Mouse (Mus musculus) lung, postnatal 25 days (tissue): ENCODE results near the gene Senp5.
"Not testable (repeated sequence)": the region's sequence is repeated elsewhere in the genome, so short reads cannot be mapped to it uniquely, and the experiment has no call there.

Experiments
- DNase-seq: peaks from one replicate; pipeline ENCODE4 v3.0.0; 2022; ENCODE audit warnings: low spot score

Gene Senp5

DNA sequence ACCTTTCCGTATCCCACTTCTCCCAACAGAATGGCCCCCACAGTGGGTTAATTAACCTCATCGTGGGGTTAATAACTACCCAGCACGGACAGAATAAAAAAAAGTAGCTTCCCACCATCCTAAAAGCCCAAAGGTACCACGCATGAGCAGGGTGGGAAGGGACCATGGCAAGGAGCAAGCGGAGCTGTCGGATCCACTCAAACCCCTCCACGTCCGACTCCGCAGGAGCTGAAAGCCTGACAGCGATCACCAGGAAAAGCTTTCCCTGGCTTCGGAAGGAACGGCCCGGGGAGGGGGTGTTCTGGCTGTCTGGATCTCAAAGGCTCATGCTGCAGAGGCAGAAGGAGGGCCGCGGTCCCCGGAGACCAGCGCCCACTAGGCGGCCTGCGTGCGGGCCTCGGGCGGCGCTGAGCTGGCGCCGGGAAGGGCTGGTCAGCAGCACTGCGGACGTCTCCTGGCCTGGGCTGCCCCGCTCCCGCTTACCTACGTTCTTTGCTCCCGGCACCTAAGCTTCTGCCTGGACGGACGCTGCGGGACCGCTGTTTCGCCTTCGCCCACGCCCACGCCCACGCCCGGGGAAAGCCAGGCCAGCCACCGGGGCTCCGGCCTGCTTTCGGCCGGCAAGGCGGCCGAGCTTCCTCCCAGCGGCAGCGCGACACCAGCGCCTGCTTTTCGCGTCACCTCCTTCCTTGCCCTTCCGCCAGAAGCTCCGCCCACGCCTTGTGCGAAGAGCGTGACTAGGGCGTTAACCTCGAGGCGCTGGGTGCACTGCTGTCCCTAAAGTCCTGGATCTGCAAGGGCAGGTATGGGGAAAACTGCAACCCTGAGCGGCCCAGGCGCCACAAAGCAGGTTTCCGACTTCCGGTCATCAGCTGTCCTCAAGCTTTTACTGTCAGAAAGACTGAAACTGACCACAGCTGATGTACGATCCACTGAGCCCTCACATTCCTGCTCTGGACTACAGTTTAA lies at the start of gene Senp5:
Gene Senp5 (minus strand): TSS at position 779 of the 969 bp plus-strand sequence.
- DNase-seq: peak; percentile 94

DNA sequence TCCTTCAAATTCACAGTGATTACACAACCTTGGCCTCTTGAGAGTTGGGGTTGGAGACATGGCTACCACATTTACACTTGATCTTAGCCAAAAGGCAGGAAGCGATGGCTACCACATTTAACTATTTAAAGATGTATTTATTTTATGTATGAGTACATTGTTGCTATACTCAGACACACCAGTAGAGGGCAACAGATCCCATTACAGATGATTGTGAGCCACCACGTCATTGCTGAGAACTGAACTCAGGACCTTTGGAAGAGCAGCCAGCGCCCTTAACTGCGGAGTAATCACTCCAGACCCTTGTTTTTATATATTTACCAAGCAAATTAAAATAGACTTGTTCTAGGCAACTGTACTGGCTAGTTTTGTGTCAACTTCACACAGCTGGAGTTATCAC lies 39.3 kb upstream of the Senp5 start:
- DNase-seq: no peak

DNA sequence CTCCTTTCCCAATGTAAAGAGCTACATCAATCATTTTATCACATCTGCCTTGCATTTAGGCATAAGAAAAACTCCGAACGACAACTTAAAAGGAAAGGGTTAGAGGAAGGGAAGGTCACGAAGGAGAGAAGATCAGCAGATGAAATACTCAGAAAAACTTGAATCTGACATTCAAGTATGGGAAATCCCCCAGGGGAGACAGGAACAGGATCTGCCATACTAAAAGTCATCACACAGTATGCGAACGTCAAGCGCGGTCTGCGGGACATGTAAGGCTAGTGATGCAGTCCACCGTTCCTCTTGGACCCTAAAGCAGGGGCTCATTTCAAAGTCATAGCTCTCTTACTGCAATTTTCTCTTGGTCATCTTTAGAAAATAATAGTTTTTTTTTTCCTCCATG lies 16.6 kb upstream of the Senp5 start:
- DNase-seq: no peak

DNA sequence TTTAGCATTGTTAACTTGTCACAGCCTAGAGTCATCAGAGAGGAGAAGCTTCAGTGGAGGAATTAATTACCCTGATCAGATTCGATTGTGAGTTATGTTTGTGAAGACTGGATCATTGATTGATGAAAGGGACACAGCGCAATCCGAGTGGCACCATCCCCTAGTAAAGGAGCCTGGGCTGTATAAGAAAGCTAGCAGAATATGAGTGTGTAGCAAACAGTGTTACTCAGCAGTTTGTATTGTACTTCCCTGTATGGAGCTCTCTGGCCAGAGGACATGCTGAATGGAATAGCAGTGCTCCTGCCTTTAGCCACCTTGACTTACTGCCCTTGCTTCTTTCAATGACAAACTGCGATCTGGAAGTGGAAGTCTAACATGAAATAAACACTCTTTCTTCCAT lies 7.2 kb upstream of the Senp5 start:
- DNase-seq: no peak

DNA sequence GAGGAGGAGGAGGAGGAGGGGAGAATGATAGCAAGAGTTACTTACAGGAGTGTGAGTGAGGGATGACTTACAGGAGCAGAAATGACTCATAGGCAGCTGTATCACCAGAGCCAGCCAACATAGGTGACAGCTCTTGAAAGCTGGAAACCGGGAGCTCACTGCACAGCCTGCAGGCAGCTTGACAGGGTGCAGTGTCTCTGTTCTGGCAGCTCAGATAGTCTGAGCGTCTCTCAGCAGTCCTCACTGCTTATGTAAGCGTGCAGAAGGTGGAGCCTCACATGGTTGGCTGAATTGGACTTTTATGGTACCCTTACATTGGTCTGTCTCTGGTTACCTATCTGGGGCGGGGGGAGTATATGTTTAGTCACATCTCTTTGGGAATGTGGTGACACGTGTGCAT lies 6.8 kb upstream of the Senp5 start:
- no peak for DNase-seq

DNA sequence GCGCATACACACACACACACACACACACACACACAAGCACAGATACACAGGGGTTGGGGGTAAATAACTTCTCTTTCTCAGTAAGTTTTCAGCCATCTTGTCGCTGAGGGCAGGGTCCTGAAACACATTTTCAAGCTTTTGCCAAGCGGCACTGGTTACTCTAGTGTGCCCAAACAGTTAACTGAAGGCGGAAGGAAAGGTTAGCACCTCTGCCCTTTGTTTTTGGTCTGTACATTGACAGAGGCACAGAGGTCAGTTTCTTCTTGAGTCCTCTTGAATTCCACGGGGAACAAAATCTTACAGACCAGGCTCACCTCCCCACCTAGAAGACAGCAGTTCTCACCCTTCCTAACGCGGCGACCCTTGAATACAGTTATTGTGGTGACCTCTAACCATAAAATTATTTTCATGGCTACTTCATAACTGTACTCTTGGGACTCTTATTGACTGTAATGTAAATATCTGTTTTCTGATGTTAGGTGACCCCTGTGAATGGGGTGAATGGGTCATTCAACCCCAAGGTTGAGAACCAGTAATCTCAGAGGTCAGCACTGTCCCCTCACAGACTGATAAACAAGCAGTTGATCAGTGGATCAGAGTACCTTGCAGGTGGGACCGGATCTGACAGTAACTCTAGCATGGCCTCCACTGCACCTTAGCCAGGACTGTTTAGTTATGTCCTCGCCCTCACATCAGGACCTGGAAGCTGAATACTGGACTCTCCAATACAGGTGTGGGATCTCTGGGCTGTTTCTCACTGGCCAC lies 5.6 kb upstream of the Senp5 start:
- no peak for DNase-seq

DNA sequence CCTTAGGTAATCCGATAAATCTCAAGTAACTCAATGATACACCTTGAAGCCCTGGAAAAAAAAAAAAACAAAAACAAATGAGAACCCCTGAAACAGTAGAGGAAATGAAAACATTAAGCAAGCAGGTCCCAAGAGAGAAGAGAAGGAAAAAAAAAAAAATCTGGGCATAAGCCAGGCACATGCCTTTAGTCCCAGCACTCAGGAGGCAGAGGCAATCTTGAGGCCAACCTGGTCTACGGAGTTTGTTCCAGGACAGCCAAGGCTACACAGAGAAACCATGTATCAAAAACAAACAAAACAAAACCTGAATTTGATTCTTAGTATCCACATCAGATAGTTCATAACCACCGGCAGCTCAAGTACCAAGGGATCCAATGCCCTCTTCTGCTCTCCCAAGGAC lies 1.6 kb upstream of the Senp5 start:
- DNase-seq: no peak

DNA sequence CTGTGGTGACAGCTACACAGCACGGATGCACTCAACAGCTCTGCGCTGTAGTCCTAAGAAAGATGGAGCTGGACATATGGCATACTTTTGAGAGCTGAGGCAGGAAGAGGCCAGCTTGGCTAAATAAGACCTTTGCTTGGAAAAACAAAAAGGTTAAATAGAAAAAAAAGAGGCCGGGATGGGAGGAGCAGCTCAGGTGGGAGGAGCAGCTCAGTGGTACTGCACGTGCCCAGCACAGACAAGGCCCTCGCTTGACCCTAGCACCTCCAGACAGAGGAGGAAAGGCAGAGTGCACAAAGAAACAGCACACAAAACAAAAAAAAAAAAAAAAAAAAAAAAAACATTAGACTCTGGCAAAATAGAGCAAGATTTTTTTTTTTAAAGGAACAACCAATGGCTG lies 6.7 kb downstream of the Senp5 start:
- no peak for DNase-seq

DNA sequence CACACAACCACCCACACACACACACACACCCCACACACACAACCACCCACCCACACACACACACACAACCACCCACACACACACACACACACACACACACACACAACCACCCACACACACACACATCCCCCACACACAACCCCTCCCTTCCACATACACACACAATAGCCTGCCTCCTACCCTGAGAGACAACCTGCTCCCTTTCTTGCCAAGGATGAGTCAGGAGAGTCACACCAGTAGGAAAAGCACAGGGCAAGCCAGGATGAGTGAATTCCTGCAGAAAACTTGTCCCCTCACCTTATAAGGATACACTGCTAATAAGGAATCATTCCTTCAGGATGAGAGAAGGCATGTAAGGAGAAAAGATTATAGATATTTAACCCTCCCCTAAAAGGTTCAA lies 9.1 kb downstream of the Senp5 start:
- DNase-seq: no peak

DNA sequence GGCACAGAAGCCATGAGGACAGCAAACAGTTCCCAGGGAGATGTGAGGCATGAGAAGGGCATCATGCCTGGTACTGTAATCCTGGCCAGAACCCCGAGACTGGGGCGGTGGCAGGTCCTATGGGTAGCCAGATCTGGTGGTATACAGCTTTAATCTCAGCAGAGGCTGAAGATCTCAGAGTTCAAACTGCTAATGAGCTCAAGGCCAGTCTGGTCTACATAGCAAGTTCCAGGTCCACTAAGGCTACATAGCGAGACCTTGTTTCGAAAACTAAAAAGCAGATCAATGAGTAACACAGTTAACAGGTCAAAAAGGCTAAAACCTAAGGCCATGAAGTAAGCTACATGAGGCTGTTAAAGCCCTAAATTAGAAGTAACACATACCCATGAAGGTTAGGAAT lies 9.9 kb downstream of the Senp5 start:
- DNase-seq: no peak

DNA sequence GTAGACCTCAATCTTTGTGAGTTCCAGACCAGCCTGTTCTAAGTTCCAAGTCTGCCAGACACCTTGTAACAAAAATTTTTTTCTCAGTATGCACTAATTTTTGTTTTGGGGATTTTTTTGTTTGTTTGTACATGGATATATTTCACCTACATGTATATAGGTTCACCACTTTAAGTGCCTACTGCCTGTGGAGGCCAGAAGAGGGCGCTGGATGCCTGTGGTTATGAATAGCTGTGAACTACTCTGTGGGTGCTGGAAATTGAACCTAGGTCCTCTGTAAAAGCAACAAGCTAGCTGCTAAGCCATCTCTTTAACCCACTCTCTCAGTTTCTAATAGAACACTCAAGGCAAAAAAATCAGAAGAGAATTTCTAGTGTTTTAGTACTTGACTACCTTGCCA lies 11.0 kb downstream of the Senp5 start:
- no peak for DNase-seq

DNA sequence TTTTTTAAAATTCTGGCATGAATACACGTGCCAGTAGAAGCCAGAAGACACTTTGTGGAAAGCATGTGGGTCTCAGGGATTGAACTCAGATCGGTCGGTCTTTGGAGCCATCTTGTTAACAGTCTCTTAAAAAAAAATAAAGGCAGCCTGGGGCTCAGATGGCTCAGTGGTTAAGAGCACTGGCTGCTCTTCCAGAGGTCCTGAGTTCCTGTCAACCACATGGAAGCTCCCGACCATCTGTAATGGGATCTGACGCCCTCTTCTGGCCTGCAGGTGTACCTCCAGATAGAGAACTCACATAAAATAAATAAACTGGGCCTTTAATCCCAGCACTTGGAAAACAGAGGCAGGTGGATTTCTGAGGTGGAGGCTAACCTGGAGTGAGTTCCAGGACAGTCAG lies 22.1 kb downstream of the Senp5 start:
- DNase-seq: no peak

DNA sequence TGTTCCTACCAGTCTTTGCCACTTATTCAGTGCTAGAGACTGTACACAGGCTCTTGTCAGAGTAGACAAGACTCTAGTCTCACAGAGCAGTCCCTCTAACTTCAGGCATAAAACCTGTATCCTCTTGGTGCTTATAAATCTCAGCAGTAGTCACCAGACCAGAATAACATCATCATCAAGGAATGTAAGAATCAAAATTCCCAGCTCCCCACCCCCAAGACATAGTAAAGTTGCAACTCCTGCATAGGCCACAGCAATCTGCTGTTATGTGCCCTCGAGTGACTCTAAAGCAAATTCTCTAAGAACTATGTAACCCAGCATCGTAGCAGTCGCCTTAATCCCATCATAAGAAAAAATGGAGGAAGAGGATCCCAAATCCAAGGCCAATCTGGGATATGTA lies 23.6 kb downstream of the Senp5 start:
- no peak for DNase-seq

DNA sequence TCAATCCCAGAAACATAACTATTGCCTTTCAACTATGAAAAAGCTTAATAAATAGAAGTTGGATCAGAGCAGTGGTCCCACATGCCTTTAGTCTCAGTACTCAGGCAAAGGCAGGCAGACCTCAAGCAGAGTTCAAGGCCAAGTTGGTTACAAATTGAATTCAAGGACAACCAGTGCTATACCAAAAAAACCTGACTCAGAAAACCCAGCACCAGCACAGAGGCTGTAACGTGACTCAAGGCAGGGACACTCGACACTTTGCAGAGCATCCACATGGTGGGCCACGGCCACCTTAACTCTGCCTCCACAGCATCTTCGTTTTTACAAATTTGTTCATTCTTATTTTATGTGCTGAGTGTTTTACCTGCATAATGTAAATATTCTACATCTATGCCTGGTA lies 27.8 kb downstream of the Senp5 start:
- no peak for DNase-seq

DNA sequence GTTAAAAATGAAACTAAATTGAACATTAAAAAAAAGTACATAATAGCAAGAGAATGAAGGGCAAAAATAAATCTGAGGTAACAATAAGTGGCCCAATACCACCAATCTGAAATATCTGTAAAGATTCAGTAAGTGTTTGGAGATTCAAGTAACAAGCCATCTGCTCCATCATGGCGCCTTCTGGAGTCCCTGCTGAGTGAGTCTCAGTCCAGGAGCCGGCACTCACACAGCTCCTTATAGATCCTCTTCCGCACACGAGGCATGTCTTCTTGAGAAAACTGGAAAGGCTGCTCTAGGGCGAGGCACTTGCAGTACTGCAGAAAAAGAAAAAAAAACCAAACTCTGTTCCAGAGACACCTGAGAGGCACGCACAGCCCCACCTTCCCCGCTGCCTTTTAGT lies 39.9 kb downstream of the Senp5 start:
- no peak for DNase-seq

DNA sequence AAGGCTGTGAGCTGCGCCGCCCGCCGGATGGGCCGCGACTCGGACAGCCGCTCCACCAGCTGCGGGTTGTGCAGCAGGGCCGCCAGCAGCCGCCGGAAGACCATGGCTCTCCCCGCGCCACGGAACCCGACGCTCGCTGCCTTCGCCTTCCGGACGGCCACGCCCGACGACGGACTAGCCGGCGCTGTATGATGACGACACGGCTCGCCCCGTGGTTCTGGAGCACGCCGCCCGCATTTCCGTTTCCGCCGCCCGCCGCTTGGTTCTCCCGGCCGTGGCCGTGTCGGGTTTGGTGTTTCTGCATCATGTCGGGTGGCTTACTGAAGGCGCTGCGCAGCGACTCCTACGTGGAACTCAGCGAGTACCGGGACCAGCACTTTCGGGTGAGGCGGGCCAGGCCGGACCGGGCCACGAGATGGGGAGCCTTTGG lies 54.7 kb downstream of the Senp5 start, which contains the start of the genes 0610012G03Rik and Ncbp2:
Gene 0610012G03Rik (minus strand): TSS at position 150 of the 430 bp plus-strand sequence.
Gene Ncbp2 (plus strand): TSS at position 169 of the 430 bp plus-strand sequence.
- peak; percentile 96 for DNase-seq

DNA sequence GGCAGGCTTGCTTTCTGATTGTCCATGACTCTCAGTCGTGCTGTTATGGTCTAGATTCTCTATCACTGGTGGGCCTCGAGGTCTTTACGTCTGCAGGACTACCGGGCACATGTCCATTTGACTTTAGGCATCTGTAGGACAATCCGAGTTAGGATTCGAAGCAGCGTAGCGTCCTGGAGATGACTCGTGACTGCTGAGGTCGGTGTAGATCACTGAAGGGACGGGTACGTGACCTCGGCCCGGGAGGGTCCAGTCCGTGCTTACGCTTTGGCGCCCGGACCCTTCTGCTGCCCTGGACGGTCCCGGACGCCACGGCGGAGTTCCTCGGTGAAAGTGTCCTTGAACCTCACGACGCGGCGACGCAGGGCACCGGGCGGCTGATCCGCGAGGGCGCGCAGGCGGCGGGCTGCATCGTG lies 55.2 kb downstream of the Senp5 start:
- DNase-seq: peak; percentile 2

DNA sequence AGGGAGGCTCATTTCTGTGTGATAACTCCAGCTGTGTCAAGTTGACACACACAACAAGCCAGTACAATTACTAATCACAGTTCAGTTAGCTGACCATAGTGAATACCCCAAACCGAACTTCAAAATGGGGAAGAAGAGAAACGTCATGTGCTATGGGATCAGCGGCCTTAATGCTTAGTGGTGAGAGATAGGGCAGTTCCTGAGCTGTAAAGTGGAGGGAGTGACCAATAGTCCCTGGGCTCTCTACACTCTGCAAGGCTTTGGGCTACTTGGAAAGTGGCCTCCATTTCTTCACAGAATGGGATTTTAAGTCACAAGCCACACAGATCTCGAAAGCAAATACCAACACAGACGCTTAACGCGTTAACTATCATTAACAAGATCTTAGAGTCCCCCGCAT lies 55.8 kb downstream of the Senp5 start:
- DNase-seq: no peak

DNA sequence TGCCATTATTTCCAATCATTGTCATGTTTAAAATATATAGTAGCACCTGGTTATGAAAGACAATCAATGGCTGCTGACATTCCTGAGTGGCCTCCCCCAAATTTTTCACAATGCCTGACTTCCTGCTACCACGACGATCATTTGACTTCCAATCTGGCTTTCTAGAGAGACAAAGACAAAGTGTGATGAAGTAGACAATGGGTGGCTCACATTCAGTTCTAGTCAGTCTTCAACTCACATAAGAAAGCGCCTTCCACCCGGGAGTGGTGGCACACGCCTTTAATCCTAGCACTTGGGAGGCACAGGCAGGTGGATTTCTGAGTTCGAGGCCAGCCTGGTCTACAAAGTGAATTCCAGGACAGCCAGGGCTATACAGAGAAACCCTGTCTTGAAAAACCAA lies 57.1 kb downstream of the Senp5 start:
- DNase-seq: not testable (repeated sequence)

DNA sequence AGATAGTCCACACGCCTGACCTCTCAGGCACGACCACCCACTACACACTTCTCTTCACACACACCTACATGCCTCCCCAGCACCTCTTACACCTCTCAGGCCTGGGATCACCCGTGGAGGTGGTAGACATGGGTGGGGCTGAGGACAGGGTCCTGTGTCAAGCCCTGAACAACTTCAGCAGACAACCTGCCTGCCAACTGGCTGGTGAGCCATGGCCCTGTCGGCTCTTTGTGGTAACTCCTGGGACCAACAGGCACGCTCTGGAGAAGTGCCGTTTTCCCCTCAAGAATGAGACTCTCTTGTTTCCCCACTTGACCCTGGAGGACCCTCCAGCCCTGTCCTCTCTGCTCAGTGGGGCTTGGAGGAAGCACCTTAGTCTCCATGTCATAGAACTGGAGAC lies 57.7 kb downstream of the Senp5 start:
- DNase-seq: no peak

DNA sequence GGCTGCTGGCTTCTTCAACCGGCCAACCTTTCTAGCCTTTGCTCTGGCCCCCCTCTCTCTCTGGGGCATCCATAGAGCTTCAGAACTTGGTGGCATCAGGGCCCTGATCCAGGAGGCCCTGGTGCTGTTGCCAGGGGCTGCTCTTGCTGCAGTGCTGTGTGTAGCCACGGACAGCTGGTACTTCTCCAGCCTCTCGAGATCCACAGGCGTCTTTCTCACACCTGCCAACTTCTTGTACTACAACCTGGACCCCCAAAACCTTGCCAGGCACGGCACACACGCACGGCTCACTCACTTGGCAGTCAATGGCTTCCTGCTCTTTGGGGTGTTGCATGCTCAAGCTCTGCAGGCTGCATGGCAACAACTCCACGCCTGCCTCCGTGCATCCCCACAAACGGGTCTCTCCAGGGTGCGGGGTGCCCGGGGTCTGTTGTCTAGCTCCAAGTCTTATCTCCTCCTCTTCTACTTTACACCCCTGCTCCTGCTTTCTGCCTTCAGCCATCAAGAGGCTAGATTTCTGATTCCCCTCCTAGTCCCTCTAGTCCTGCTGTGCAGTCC lies 58.3 kb downstream of the Senp5 start:
- DNase-seq: no peak

DNA sequence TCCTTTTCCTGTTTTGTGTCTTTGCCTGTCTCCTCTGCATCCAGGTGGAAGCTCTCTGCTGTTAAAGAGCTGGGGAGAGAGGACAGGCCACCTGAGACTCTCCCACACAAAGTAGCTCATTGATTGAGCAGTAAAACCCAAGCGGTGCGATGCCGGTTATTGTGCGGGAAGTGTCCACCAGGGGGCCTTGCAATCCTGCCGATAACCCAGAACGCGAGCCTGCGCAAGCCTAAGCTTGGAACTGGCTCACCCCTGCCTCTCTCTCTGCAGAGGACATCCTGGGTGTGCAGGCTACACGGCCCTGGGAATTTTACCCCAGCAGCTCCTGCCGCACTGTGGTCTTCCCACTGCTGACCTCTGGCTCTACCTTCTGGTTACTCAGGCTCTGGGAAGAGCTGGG lies 59.1 kb downstream of the Senp5 start:
- DNase-seq: peak; percentile 67

DNA sequence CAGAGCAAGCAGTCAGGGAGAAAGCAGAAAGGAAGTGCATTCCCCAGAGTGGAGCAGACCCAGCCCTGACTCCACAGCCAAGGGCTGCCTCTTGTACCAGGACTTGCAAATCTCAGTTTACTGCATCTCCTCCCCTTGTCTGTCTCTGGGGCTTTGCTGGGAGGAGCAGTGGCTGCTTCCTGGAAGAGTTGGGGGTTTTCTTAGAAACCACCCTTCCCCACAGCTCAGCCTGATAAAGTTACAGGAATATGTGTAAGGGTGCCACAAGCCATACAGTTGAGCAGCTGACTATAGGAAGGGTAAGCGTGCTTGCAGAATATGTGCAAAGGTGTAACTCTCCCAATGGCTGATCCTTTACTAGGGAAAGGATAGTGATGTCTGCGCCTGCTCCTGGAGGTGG lies 62.5 kb downstream of the Senp5 start:
- no peak for DNase-seq
